Mouse (Mus musculus) kidney, postnatal 25 days (tissue): Measurements from ENCODE around the gene Fuca2.

ENCODE experiments used
- DNase-seq, 2 experiments: peaks; one replicate each; pipeline ENCODE4 v3.0.0; 2021; ENCODE audit warnings: mixed read lengths in 2 of 2

Fuca2 gene

GRCm38 (mm10) chr10:13534751-13535150 lies 35.4 kb downstream of the Fuca2 start:
- DNase-seq = no peak

- no peak for DNase-seq
These were observed 37.4 kb downstream of the Fuca2 start for GRCm38 (mm10) chr10:13536706-13537105.

- no peak for DNase-seq
These were observed 40.5 kb downstream of the Fuca2 start for GRCm38 (mm10) chr10:13539769-13540333.

GRCm38 (mm10) chr10:13541721-13542120 lies 42.4 kb downstream of the Fuca2 start:
- DNase-seq = no peak

GRCm38 (mm10) chr10:13552646-13553497 lies 53.5 kb downstream of the Fuca2 start, which contains the start of the genes Adat2 and Pex3:
TSS of gene Adat2 (plus strand) at chr10:13552894.
TSS of gene Pex3 (minus strand) at chr10:13553142.
- DNase-seq = peak; percentile 89 to 94

- DNase-seq = no peak
These were observed 54.2 kb downstream of the Fuca2 start for GRCm38 (mm10) chr10:13553498-13553985.

- DNase-seq = no peak
These were observed 55.0 kb downstream of the Fuca2 start for GRCm38 (mm10) chr10:13554316-13554715.

GRCm38 (mm10) chr10:13560014-13560674 lies 60.8 kb downstream of the Fuca2 start:
- DNase-seq = no peak

- peak; percentile 64 to 66 for DNase-seq
These were observed 65.2 kb downstream of the Fuca2 start for GRCm38 (mm10) chr10:13564364-13565079.

GRCm38 (mm10) chr10:13565080-13565448 lies 65.7 kb downstream of the Fuca2 start:
- no peak for DNase-seq

GRCm38 (mm10) chr10:13566393-13566792 lies 67.1 kb downstream of the Fuca2 start:
- no peak for DNase-seq
